Mouse (Mus musculus) heart, adult 11 months (tissue): ENCODE data around the gene Tiam1.

ENCODE experiments used
- DNase-seq: peaks from one replicate; pipeline ENCODE4 v3.0.0; 2022

Tiam1 gene

DNA sequence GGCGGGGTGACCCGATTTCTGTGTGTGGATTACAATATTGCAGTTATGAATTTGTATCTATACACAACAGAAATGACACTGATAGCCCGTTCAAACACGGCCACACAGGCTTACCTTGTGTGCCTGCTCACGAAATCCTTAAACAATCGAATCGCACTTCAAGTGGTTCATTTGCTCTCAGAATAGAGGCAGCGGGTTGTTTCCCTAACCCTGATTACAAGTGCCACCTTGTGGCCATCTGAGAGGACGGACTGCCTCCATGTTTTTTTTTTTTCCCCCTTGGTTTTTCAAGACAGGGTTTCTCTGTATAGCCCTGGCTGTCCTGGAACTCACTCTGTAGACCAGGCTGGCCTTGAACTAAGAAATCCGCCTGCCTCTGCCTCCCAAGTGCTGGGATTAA, 312.4 kb downstream of the Tiam1 start:
- peak; percentile 92 for DNase-seq

DNA sequence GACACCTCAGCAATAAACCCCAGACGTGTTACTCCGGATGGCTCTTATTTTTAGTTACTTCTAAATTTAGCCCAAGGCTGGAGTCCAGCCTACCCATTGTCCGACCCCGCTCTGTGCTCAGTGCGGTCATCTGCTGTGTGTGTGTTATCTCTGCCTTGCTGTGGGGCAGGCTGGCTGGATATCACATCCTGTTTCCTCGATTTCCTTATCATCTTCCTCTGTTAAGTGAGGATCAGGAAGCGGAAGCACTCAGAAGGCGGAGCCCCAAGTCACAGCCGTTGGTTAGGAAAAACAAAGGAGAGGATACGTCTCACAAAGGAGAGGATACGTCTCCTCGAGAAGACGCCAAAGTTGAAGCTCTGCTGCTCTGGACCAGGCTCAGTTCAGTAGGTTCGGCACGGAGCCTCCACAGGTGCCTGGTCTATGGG, 313.3 kb downstream of the Tiam1 start:
- DNase-seq: peak; percentile 99

DNA sequence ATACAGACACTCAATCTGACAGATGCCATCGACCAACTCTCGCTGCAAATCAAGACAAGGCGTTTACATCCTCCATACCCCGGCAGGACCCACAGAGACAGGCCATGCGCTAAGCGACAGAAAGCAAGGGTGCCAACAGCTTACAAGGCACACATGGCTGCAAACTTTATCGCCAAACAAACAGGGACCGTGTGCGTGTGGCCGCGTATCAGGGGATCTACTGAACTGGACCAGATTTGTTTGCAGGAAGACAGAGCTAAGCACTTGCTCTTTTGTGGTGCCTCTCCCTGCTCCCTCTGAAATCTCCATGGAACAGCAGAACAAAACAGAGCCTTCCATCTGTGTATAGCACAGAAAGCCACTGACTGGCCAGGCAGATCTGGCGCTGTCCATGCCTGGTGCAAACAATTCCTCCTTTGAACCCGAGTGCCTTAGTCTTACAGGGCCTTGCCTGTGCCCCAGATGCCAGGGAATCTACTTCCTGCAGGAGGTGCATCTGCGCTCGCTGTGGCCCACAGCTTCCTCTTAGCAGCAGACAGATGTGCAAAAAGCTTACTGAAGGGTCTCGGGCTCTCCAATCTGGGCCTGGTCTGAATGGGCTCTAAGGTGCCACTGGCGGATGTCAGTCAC, 316.0 kb downstream of the Tiam1 start:
- DNase-seq: no peak

DNA sequence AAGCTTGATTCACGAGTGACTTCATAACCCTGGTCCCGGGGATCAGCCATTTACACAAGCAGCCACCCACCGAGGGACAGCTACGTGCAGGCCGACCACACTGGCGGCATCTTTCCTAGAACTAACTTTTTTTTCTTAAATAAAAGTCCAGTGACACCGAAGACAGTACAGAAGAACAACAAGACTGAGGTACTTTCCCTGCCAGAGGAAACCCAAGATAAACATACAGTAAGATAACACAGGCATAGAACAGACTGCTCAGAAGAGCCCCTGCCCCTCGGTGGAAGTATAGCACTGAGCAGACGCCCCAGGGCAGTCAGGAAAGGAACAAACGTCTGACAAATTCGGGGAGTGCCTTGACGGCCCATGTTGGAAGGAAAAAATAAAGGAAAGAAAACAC, 317.7 kb downstream of the Tiam1 start:
- no peak for DNase-seq

DNA sequence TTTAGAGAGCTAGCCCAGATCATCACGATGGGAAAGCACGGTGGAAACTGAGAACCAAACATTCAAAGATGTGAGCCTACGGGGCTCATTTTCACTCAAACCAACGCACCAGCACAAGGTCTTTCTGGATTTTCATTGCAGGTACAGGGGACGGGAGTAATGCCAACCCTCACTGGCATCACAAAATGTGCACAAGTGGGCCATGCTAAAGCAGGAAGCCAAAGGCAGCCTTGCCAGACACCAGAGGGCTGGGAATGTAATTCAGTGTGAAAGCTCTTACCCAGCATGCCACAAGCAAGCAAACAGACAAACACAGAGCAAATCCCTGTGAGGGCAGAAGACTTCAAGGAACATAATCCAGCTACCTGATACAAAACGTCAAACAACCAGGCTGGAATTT, 320.7 kb downstream of the Tiam1 start:
- DNase-seq: no peak

DNA sequence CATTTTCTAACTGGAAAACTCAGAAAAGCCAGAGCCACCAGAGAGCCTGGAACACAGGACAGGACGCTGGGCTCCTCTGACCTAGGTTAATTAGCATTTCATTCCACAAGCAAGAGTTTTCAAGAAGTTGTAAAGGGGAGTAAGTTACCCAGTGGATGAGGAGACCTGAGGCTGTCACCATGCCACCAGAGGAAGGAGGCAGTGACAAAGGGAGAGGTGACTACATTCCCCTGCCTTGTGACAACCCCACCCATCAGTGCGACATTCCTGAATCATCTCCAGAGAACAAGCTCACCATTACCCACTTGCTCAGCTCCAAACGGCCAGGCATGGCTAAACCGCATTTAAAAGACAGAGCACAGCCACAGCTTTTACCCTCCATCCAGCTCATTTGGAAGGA, 324.9 kb downstream of the Tiam1 start:
- DNase-seq: no peak

DNA sequence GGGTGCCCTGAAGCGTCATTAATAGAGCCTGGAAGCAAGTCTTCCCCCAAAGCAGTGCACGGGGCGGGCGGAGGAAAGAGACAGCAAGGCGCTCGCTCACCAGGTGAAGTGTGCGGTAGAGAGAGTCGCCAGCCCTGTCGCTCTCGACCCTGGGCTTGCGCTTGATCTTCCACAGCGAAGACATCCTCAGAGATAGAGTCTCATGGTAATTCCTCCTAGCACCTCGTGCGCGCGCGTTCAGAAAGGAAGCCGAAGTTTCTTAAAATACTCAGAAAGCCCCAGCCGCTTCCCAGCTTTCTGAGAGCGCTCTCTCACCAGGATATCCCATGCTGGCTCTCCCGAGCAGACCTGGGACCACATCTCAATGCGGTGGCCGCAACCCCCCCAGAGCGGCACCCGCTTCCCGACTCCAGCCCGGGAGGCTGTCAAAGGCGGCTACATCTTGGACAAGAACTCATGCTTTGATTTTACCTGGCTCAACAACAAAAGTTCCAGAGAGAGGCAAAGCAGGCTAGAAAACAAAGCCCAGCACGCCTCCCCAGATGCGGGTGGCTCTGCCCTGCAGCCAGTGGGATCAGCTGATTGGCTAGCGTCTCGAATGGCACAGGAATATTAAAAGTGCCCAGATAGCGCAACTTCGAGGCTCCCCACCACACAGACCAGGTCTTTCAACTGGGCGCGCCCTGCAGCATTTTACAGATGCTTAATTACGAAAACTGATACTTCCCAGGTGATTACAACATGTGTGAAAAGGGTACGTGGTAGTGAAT, 325.5 kb downstream of the Tiam1 start:
- DNase-seq: no peak

DNA sequence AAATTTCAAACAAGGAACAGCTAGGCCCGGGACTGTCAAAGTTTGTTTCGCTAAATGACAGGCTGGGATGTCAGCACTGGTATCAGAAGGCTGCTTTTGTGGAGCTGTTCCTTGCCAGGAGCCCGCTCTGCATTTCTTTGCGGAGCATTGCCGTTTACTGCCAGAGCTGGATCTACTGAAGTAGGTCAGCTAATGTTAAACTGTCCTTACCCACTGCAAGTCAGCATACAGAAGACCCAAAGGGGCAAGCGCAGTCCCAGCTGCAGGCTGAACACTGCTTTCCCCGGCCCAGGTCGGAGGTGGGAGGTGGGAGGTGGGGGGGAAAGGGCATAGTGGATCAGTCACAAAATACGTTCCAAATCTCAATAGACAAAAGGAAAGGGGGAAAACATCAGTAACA, 326.3 kb downstream of the Tiam1 start:
- DNase-seq: no peak

DNA sequence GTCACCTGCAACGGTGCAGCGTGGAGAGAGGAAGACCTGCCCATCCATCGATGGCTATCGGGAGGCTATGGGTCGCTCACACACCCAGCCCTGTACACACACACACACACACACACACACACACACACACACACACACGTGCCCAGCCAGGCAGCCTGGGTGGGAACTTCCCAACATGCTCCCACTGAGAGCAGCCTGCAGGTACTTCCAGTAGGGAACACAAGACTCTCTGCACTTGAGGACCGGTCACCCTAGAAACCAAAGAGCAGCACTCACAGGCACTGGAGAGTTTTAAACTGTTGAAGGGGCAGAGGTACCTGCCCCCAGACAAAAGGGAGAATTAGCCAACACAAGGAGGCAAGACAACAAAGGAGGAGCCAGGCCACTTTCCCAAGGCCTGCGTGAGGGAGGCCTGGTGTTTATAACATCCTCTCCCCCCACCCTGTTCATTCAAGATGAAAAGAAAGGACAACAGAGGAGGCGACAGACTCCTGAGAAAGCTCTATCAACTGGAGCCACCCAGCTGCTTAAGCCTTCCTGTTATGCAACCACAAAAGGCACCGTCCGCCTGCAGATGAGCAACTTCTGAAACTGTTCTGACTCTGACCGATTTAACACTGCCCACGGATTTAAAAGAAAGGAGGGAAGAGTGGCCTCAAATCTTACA, 326.9 kb downstream of the Tiam1 start:
- no peak for DNase-seq

DNA sequence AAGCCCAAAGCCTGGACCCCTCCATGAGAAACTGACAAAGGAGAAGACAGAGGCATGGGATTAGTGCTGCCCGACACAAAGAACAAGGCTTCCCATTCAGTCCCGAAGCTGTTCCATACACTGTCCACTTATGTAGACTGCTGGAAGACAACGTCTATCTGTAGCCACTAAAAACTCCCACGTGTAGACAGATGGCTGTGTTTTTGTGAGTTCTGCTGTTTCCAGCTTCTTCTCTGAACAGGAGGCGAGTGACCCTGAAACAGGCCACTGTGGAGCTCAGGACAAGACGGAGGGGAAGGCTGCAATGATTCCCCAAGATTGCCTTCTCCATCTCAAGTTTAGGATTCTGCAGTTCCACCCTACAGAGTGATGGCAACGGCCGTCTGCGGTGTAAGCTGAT, 330.0 kb downstream of the Tiam1 start:
- no peak for DNase-seq

DNA sequence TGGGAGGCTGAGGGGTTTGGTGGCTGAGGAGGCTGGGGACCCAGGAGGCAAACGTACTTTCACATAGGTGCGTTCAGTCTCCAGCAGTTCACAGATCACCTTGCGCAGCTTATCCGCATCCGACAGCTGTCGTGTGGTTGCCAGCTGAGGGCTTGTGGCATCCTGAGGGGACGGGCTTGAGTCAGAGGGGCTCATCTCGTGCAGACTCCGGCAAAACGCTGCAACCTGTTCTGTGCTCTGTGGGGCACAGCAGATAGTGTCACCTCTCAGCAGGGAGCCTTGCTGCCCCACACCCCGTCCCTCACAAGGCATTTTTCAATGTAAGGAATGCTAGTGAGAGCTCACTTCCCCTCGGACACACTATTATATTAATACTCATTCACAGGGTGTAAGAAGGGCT, 330.7 kb downstream of the Tiam1 start:
- no peak for DNase-seq

DNA sequence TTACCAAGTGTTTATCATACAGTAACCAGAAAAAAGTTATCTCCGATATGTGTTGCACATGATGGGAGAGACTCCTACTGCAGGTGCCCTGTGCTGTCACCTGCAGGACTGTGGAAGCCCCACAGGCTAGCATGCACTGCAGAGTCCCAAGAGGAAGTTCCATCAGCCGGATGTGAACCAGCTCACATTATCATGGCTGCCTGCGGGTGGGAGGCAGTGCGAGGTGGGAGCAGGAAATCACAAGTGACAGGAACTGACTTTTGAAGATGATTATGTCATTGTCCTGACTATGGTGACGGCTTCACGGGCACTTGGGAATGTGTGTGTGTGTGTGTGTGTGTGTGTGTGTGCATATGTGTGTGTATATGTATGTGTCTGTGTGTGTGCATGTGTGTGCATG, 333.2 kb downstream of the Tiam1 start:
- DNase-seq: no peak

DNA sequence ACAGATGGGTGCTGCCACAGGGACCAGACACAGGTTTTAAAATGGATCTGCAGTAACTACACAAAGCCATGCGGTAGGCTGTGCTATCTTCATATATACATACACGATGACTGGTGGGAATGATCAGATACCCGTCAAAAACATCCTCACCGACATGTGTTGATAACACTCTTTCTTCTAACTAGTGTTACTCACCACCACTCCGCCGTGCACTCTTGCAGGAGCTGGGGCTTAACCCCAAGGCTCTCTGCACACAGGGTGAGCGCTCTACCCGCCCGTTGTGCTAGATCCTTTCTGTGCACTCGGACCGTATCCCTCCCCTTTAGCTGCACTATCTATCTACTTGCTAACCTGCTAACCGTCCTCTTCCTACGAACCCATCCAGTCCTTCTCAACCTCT, 335.4 kb downstream of the Tiam1 start:
- DNase-seq: no peak

DNA sequence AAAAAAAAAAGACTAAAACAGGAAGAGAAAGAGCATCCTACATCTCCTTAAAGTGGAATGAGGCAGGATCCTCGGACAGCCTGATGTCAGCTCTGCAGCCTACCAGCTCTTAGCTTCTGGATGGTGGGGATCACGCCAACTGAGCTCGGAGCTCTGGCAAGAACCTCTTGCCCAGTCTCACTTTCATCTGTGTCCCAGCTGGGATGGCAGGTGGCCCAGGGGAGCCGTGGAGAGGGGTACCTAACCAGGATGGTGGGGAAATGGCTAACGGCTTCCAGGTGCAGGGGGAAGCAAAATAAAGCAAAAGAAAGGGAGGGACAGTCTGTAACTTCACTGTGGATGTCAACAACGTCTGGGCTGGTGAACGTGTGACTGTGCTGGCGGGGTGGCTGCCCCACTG, 337.6 kb downstream of the Tiam1 start:
- DNase-seq: no peak

DNA sequence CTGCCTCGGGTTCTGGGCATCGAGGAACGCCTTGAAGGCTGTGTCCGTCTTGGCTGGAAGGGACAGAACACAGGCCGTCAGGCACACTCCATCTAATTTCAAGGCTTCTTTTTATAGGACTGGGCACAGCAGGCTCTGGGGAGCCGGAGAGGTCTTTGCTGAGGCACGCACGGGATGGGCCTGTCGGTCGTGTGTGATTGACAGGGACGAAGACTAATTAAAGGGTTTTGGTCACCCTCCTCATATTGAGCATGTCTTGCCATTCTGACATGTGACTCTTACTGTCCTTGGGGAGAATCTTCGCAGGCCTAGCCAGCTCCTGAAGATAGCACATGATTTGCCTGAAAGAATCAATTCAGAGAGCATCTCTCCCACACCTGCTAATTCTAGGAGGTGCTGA, 338.4 kb downstream of the Tiam1 start:
- DNase-seq: no peak

DNA sequence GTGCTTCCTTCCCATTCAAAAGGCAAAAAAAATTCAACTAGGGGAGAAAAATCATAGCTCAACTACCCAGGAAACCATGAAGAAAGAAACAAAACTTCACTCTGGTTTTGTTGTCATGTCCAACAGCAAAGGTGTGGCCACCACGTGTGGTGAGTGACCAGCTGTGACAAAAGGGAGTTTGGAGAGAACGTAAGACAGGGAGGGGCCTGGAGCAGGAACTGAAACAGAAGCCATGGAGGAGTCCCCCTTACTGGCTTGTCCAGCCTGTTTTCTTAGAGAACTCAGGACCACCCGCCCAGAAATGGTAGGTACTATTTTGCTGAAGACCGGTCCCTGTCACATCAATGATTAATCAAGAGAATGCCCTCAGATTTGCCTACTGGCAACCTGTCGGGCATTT, 342.1 kb downstream of the Tiam1 start:
- DNase-seq: no peak

DNA sequence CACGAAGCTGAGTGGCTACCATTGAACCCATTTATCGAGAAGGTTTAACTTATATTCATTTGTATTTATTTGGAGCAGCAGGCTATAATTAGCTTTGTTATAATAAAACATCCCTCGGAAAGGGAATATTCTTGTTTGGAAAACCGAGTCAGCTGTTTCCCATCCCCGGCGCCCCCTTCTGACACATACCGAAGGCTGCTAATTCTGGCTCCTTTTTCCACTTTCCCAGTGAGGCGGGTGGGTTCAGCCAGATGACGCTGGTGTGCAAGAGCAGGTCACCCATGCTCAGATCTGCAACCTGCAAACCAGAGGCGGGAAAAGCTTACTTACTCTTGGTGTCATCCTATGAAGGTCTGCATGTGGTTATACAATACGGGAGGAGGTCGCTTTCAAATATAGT, 343.8 kb downstream of the Tiam1 start:
- DNase-seq: no peak

DNA sequence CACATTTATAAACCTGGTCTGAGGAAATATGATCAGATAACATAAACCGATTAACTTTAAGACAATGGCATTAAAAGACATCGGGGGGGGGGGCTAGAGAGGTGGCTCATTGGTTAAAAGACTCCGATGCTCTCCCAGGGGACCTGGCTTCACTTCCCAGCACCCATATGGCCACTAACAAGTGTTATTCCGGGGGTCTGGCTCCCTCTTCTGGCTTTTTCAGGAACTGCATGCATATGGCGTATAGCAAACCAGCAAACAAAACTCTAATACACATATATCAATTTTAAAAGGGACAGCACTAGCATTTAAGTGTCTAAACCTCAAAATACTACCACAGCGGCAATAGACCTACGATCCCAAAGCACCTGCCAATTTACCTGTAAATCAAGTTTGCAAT, 347.0 kb downstream of the Tiam1 start:
- no peak for DNase-seq

DNA sequence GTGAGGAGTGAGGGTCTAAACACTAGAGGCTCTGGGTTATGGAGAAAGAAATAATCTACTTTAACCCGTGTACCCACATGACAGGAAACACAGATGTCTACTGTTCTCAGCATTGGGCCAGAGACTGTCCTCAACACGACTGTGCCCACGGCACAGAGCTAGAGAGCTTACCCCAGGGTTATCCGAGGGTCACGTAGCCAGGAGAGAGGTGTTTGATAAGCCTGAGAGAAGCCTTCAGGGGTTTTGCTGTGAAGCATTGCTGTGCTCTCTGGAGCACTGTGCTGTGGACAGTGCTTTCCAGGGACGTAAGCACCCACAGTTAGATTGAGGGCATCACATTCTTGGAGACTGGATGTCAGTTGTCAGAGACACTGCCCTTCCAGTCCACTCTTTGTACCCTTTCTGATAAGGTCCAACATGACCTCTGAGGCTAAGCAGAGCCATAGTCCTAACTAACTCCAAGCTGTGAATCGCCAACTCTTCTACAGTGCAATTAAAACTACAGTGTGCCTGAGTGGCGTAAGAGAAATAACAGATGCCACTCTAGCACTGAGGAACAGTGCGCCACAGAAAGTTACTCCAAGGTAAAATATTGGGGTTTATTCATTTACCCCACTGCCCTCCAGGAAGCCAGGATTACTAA, 353.7 kb downstream of the Tiam1 start:
- no peak for DNase-seq

DNA sequence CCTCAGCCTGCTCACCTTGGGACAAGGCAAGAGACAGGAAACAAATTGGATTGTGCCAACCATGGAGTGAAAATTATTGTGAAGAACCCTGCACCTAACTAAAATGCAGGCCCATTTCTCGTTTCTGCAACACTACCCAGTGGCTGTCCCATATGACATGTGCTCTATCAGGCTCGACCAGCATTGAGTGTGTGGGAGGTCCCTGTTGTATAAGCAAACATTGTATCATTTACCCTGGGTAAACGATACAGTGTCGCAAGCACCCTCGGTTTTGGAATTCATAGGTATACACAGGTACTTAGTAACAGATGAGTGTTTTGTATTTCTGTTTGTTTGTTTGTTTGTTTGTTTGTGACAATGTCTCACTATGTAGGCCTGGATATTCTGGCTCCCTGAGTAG, 357.8 kb downstream of the Tiam1 start:
- DNase-seq: no peak

DNA sequence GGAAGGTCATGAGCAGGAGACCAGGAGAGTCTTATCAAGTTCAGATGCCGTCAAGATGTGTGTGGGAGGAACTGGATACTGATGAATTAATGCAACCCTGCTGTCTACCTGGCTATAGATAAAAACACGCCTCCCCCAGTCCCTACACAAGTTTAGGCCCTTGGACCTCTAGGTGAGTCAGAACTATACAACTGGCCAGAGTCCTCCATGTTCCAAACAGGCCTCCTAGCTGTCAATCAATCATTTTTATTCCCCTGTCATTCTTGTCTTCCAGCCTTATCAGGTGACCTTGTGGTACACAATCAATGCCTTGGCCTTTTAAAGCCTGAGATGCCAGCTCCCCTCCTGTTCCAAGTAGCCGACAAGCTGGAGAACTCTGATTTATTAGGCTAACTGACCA, 363.9 kb downstream of the Tiam1 start:
- no peak for DNase-seq

DNA sequence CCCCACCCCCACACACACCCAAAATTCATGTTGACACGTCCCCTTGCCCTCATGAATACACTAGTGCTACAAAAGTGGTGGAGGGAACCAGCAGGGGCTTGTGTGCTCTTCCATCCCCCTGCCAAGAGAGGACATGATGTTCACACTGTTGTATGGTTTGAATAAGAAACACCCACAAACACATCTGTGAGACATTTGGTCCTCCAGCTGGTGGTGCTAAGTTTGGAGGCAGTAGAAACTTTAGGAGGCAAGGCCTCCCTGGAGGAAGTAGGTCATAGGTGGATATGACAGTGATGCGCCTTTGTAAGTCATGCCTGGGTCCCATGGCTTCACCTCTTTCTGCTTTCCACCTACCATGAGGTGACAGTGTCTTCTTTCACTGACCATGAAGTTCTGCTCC, 366.1 kb downstream of the Tiam1 start:
- no peak for DNase-seq

DNA sequence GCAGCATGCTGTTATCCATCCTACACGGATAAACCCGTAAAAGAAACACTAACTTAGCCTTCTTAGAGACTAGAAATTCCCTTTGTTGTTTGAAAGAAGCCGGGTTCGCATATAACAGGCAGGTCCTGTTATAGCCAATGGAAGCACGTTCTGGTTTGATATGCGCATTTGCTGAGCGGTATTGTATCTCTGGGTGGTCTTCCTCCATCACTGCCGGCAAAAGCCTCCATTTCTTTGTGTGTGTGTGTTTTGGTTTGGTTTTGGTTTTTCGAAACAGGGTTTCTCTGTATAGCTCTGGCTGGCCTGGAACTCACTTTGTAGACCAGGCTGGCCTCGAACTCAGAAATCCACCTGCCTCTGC, 369.0 kb downstream of the Tiam1 start:
- DNase-seq: no peak
